Mouse (Mus musculus): ENCODE results near the gene Magea10.

The Magea10 gene

GRCm38 (mm10) chrX:72386758-72387157, at the start of gene Magea10:
Magea10 (minus strand) TSS chrX:72386858.
- no peak for DNase-seq

GRCm38 (mm10) chrX:72381972-72382371, 4.7 kb downstream of the Magea10 start:
- DNase-seq: no peak

Measured in retina, postnatal 1 day (tissue).